Mouse (Mus musculus) ES-E14 (cell line): ENCODE results near the gene Kcnk12. TPM values are rescaled to one million over a fixed set of nuclear protein-coding genes. Genes with fewer than 3 reads are reported as not detected.

Experiments
- DNase-seq: peaks from one replicate; pipeline ENCODE4 v3.0.0-alpha.2; 2013; ENCODE audit warnings: low read depth, low spot score
- H3K27ac ChIP-seq: 2 replicates; pipeline ENCODE4 v1.5.1; 2012; ENCODE audit warnings: low read depth, mild to moderate bottlenecking, low read length, moderate library complexity, mixed read lengths; ENCODE audit not compliant: poor library complexity, insufficient read depth, severe bottlenecking
- H3K36me3 ChIP-seq: 2 replicates; pipeline ENCODE4 v1.6.1; 2012; ENCODE audit warnings: mild to moderate bottlenecking, low read length, moderate library complexity, mixed read lengths; ENCODE audit not compliant: control insufficient read depth, poor library complexity, insufficient read depth, severe bottlenecking
- H3K4me1 ChIP-seq, 2 experiments: fragments of 150-350 bp in 1 of 2; sonication (generic) in 1 of 2; 2 replicates each; pipeline ENCODE4 v1.6.1; 2012; ENCODE audit warnings: low read length in 2 of 2, mild to moderate bottlenecking in 1 of 2, mixed read lengths in 1 of 2; ENCODE audit not compliant: control insufficient read depth in 2 of 2, insufficient read depth in 2 of 2, poor library complexity in 1 of 2
- H3K4me3 ChIP-seq, 2 experiments: fragments of 150-350 bp in 1 of 2; sonication (generic) in 1 of 2; 2 replicates each; pipeline ENCODE4 v1.5.1; 2012; ENCODE audit warnings: low read length in 2 of 2, low read depth in 1 of 2, mild to moderate bottlenecking in 1 of 2, mixed read lengths in 1 of 2; ENCODE audit not compliant: insufficient read depth in 1 of 2, poor library complexity in 1 of 2, severe bottlenecking in 1 of 2
- H3K9ac ChIP-seq: 2 replicates; pipeline ENCODE4 v1.6.1; 2012; ENCODE audit warnings: low read depth, mild to moderate bottlenecking, low read length, mixed read lengths; ENCODE audit not compliant: poor library complexity, insufficient read depth, severe bottlenecking
- H3K9me3 ChIP-seq: fragments of 150-350 bp; sonication (generic); 2 replicates; pipeline ENCODE4 v1.6.1; 2012; ENCODE audit warnings: low read depth, mild to moderate bottlenecking, low read length; ENCODE audit not compliant: control insufficient read depth, insufficient read depth
- CHD2 ChIP-seq: IDR thresholded peaks from 2 replicates; pipeline ENCODE4 v1.6.1; 2014; ENCODE audit warnings: mild to moderate bottlenecking, low read depth, low read length, inconsistent platforms
- HCFC1 ChIP-seq: IDR thresholded peaks from 2 replicates; pipeline ENCODE4 v1.6.1; 2012; ENCODE audit warnings: low read length, inconsistent platforms, borderline replicate concordance; ENCODE audit not compliant: insufficient read depth
- MAFK ChIP-seq: IDR thresholded peaks from 2 replicates; pipeline ENCODE4 v1.6.1; 2014; ENCODE audit warnings: mild to moderate bottlenecking, low read depth, low read length, inconsistent platforms; ENCODE audit not compliant: insufficient read depth
- ZC3H11A ChIP-seq: IDR thresholded peaks from 2 replicates; pipeline ENCODE4 v1.6.1; 2012; ENCODE audit warnings: low read depth, mild to moderate bottlenecking, inconsistent platforms, low read length, borderline replicate concordance
- ZNF384 ChIP-seq: IDR thresholded peaks from 2 replicates; pipeline ENCODE4 v1.6.1; 2012; ENCODE audit warnings: low read depth, low read length, inconsistent platforms
- in situ Hi-C, 2 experiments: fragments of 600-800 bp; cut with MboI; formaldehyde crosslinking; loops; one replicate each; pipeline ENCODE4 v1.15.1; 2025; ENCODE audit warnings: low sequenced_read_pairs in 2 of 2, inconsistent platforms in 1 of 2; ENCODE audit not compliant: unreplicated experiment in 2 of 2
- total RNA-seq: library from RNA; depleted of rRNA; stranded (reverse); fragments of 300-350 nt; gene quantifications from 2 replicates; pipeline ENCODE4 v1.2.3, GENCODE M21; 2012

The Kcnk12 gene
- total RNA-seq, 1 experiment: 1.8 TPM

- peak overlapping the region; percentile 54 for H3K9ac ChIP-seq
- no peaks in the 10 kb centered on the region for H3K36me3 ChIP-seq
- in situ Hi-C loops: no loop called here
- no peaks in the 10 kb centered on the region for H3K9me3 ChIP-seq
- H3K4me3 ChIP-seq: peak overlapping the region; percentile 55 to 72
- no peak overlapping the region for H3K27ac ChIP-seq
- H3K4me1 ChIP-seq: peaks cover 0 to 4% of the 10 kb centered on the region in 2 experiments; a peak in 1 of 4 replicates
- TF ChIP-seq MAFK: no peak
- no peak for TF ChIP-seq HCFC1
- no peak for TF ChIP-seq CHD2
- TF ChIP-seq ZC3H11A: no peak
- no peak for TF ChIP-seq ZNF384
- peak; percentile 35 for DNase-seq
These were observed 51.6 kb downstream of the Kcnk12 start for GRCm38 (mm10) chr17:87745926-87746888.

DNA sequence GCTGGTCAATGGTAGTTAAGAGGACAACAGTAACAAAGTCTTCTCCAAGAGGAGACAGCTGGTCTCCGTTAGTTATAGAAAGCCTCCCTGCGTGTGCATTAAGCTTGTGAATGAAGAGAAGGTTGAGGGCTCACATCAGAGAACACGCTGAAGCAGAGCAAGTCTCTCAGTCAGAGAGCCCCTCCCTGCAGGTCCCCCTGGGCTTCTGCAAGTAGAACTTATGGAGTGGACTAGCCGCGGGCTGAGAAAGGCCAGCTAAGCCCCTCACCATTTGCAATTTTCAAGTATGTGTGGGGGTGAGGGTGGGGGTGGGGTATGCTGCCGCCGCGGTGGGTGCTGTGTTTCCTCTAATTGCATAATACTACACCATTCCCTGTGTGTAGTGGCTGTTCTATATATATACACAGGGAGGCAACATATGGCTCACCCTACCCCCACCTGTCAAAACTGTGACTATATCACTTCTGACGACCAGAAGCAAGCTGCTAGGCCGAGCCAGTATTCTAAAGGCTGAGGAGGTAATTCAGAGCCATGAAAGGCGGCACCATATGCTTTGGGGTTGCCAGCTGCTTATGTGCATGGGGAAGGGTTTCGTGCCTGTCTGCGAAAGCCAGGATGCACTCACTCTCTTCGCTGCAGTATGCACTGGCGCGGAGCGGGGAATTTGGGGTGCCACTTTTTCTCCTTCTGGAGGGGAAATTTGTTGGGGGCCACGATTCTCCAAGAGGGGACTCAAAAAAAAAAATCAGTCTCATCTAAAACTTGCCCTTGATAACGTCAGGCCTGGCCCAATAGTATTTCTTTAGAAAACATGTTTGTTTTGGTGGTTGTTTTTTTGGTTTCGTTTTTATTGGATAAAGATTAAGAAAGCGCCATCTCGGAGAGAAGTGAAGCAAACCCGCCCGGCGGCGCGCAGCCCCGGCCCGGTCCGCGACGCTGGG lies 52.5 kb downstream of the Kcnk12 start:
- H3K4me1 ChIP-seq: peaks cover 0 to 4% of the 10 kb centered on the region in 2 experiments; a peak in 1 of 4 replicates
- H3K9ac ChIP-seq: peak overlapping the region; percentile 54
- H3K27ac ChIP-seq: no peak overlapping the region
- no peaks in the 10 kb centered on the region for H3K36me3 ChIP-seq
- H3K4me3 ChIP-seq: peak overlapping the region; percentile 55 to 72; a peak in 3 of 4 replicates
- TF ChIP-seq MAFK: no peak
- TF ChIP-seq CHD2: no peak
- no peak for TF ChIP-seq ZNF384
- TF ChIP-seq HCFC1: no peak
- TF ChIP-seq ZC3H11A: no peak
- no peak for DNase-seq
- in situ Hi-C loops: no loop called here
- no peaks in the 10 kb centered on the region for H3K9me3 ChIP-seq

DNA sequence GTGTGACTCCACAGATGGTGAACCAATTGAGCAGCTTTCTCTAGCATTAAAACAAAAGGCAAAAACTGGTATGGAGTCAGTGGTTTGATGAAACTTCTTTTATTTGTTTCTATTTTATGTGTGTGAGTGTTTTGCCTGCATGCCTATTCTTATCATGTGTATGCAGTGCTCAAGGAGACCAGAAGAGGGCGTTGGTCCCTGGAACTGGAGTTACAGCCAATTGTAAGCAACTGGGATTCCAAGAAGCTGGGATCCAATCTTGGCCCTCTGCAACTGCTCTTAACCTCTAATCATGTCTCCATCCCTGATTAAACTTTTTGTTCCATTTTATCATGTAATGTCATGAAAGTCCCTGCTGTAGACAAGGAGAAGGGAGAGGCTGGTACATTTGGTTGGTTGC lies 58.0 kb downstream of the Kcnk12 start:
- Histone ChIP-seq H3K27ac (no peak overlapping the region), H3K9me3 (no peaks in the 10 kb centered on the region), H3K4me1 (no peaks in the 10 kb centered on the region), H3K36me3 (no peaks in the 10 kb centered on the region), H3K4me3 (no peak overlapping the region), H3K9ac (no peak overlapping the region)
- in situ Hi-C loops: no loop called here
- TF ChIP-seq ZC3H11A (no peak), MAFK (no peak), HCFC1 (no peak), ZNF384 (no peak), CHD2 (no peak)
- DNase-seq: peak; percentile 37

- TF ChIP-seq ZC3H11A: no peak
- peak; percentile 87 for TF ChIP-seq HCFC1
- Histone ChIP-seq H3K9me3 (no peaks in the 10 kb centered on the region), H3K4me1 (no peaks in the 10 kb centered on the region), H3K36me3 (no peaks in the 10 kb centered on the region), H3K4me3 (no peak overlapping the region), H3K27ac (no peak overlapping the region), H3K9ac (no peak overlapping the region)
- in situ Hi-C loops: no loop called here
- DNase-seq: no peak
These were observed 60.6 kb downstream of the Kcnk12 start for GRCm38 (mm10) chr17:87737144-87737543.
